Mouse (Mus musculus): ENCODE measurements around the gene Srsf2.

- TF ChIP-seq CTCF (IDR thresholded peaks at IDR 0.05; ENCODE audit: extremely low read depth, insufficient read depth, low read length) (no peak), POLR2A (IDR thresholded peaks at IDR 0.05; ENCODE audit: extremely low read depth, insufficient read depth, low read length) (no peak)
These were observed 6.2 kb downstream of the Srsf2 start for GRCm38 (mm10) chr11:116846593-116847181.

Data from cortical plate, adult 2 months (tissue).